Mouse (Mus musculus): ENCODE results near the gene Zhx3.

Zhx3 gene

GRCm38 (mm10) chr2:160800967-160801366 is 71.8 kb downstream of the Zhx3 start:
- no peak for DNase-seq

GRCm38 (mm10) chr2:160798206-160798605 is 74.6 kb downstream of the Zhx3 start:
- DNase-seq, result no peak

GRCm38 (mm10) chr2:160796973-160797372 is 75.8 kb downstream of the Zhx3 start:
- peak; percentile 83 for DNase-seq

GRCm38 (mm10) chr2:160793117-160793516 is 79.7 kb downstream of the Zhx3 start:
- DNase-seq, result no peak

GRCm38 (mm10) chr2:160789741-160790140 is 83.1 kb downstream of the Zhx3 start:
- no peak for DNase-seq

- no peak for DNase-seq
Observed at GRCm38 (mm10) chr2:160789046-160789445, 83.8 kb downstream of the Zhx3 start.

- no peak for DNase-seq
Observed at GRCm38 (mm10) chr2:160786333-160786732, 86.5 kb downstream of the Zhx3 start.

- peak; percentile 67 for DNase-seq
Observed at GRCm38 (mm10) chr2:160780834-160781219, 92.0 kb downstream of the Zhx3 start.

GRCm38 (mm10) chr2:160780154-160780833 is 92.5 kb downstream of the Zhx3 start:
- DNase-seq, result no peak

- DNase-seq, result no peak
Observed at GRCm38 (mm10) chr2:160778034-160778433, 94.8 kb downstream of the Zhx3 start.

GRCm38 (mm10) chr2:160771325-160772276 is 101.2 kb downstream of the Zhx3 start:
- DNase-seq, result peak; percentile 47

GRCm38 (mm10) chr2:160770871-160771270 is 101.9 kb downstream of the Zhx3 start:
- DNase-seq, result no peak

- no peak for DNase-seq
Observed at GRCm38 (mm10) chr2:160770409-160770808, 102.4 kb downstream of the Zhx3 start.

GRCm38 (mm10) chr2:160768997-160769396 is 103.8 kb downstream of the Zhx3 start:
- DNase-seq, result no peak

GRCm38 (mm10) chr2:160768097-160768695 is 104.6 kb downstream of the Zhx3 start:
- DNase-seq, result no peak

GRCm38 (mm10) chr2:160767201-160767600 is 105.6 kb downstream of the Zhx3 start:
- no peak for DNase-seq

GRCm38 (mm10) chr2:160766371-160766771 is 106.4 kb downstream of the Zhx3 start:
- DNase-seq, result peak; percentile 65

GRCm38 (mm10) chr2:160765096-160765495 is 107.7 kb downstream of the Zhx3 start:
- no peak for DNase-seq

GRCm38 (mm10) chr2:160764386-160764785 is 108.4 kb downstream of the Zhx3 start:
- no peak for DNase-seq

- no peak for DNase-seq
Observed at GRCm38 (mm10) chr2:160763816-160764215, 109.0 kb downstream of the Zhx3 start.

- DNase-seq, result no peak
Observed at GRCm38 (mm10) chr2:160760433-160761184, 112.2 kb downstream of the Zhx3 start.

- no peak for DNase-seq
Observed at GRCm38 (mm10) chr2:160756583-160757203, 116.1 kb downstream of the Zhx3 start.
